Mouse (Mus musculus): ENCODE data around the gene Cxcr5. TPM values are rescaled to one million over a fixed set of nuclear protein-coding genes. Genes with fewer than 3 reads are reported as not detected.
"Not testable (repeated sequence)": the region's sequence is repeated elsewhere in the genome, so short reads cannot be mapped to it uniquely, and the experiment has no call there.

Gene Cxcr5
- total RNA-seq, 2 experiments from 2014 or later, result 1.8 to 6.2 TPM

DNA sequence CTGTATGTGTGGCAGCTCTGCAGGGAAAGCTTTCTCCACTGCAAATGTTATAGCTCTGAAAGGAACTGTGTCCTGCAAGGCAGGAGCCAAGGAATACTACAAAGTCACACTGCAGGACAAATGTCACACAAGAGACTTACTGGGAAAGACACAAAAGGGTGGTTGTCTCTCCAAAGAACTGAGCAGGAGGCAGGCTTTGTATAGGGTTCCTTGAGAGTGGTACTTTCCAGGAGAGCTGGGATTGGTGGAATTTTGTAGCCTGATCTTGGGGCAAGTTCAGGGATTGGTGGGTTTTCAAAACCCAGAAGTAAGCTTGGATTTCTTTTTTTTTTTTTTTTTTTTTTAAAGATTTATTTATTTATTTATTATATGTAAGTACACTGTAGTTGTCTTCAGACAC is 27.4 kb upstream of the Cxcr5 start:
- ATAC-seq (replicated peaks; ENCODE audit: low FRiP score, low TSS enrichment, poor library complexity, severe bottlenecking), result no peak

DNA sequence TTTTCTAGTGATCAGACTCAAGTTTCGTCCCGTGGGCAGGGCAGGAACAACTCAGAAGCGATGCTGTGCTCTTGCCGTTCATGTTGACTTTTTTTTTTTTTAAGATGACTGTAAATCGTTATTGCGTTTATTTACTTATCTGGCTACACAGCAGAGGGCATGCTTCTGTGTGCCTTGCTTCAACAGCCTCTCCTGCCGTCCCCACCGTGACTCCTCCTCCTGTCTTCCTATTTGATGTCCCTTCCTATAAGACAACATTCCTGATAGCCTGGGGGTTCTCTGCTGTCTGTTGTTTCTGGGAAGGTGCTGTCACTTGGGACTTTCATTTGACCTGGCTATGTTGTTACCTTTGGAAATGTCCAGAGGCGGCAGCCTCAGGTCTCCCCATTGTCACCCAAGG is 26.9 kb upstream of the Cxcr5 start:
- ATAC-seq (replicated peaks; ENCODE audit: low FRiP score, low TSS enrichment, poor library complexity, severe bottlenecking), result no peak

DNA sequence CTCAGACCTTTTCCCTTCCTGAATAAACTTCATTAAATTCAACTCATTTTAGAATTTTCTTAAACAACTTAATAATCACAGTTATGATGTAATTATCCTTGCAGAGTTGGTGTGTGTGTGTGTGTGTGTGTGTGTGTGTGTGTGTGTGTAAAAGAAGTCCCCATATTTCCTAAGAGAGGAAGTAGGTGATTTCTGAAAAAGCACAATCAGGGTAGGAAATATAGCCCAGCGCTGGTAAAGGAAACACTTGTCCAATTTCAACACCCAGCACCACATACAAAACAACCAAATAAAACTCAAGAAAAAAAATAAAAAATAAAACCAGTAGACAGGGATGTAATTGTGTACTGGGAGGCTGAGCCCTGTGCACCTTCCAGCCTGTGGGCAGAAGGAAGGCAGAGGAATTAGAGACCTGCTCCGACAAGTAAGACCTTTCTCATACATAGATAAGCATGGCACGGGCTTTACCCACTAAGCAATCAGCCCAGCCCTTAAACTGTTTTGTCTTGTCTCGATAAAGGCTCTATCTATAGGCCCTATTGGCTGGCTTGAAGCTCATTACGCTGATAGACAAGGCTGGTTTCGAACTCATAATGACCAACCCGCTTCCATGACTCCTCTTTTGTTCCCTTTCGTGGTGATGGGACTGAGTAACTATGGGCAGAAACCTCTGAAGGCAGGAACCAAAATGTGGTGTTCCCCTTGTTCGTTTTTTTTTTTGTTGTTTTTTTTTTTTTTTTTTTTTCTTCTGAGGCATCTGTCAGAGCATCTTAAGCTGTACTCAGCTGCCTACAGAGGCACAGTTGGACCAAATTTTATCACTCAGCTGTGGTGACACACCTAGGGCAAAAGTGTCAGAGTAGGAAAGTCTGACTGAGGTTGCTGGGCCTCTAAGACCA is 25.8 kb upstream of the Cxcr5 start:
- ATAC-seq (replicated peaks; ENCODE audit: low FRiP score, low TSS enrichment, poor library complexity, severe bottlenecking), result peak; percentile 73

DNA sequence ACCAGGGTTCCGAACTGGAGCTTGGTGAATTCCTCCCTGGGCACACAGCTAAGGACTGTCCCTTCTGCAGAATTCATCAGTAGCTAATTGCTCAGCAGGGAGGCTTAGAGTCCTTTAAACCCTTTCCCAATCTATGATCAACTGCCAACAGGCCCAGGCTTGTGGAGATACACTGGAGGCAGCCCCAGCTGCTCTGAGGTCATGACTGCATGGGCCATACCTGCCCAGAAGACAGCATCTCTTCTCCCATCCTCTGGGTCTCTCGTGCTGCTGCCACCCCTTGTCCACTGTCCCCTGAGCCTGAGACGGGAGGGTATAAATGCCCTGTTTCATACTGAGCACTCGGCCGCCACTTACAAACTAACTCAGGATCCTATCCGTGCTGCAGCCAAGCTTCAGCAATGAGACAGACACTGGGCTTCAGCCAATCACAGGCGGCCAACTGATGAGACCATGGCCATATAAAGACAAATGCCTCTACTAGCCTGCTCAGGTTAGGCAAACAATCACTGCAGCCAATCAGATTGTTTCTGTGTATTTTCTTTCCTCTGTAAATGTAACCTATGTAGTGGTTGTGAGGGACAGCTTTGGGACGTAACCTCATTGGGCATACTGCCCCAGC is 25.1 kb upstream of the Cxcr5 start:
- no peak for ATAC-seq (replicated peaks; ENCODE audit: low FRiP score, low TSS enrichment, poor library complexity, severe bottlenecking)

DNA sequence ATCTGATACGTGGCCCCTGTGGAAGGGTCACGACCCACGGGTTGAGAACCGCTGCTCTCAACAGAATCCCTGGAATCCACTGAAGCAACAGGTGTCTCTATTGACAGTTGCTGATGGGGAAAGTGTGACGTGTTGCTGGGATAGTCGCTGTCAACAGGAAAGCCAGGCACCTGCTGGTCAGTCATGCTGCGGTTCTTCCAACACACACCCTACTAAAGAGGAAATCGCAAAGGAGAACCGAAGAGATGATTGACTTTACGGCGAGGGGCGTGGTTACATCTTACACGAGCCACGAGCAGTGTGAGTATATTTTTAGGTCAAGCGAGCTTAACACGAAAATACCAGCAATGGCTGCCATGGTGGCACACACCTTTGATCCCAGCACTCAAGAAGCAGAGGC is 20.7 kb upstream of the Cxcr5 start:
- ATAC-seq (replicated peaks; ENCODE audit: low FRiP score, low TSS enrichment, poor library complexity, severe bottlenecking), result no peak

DNA sequence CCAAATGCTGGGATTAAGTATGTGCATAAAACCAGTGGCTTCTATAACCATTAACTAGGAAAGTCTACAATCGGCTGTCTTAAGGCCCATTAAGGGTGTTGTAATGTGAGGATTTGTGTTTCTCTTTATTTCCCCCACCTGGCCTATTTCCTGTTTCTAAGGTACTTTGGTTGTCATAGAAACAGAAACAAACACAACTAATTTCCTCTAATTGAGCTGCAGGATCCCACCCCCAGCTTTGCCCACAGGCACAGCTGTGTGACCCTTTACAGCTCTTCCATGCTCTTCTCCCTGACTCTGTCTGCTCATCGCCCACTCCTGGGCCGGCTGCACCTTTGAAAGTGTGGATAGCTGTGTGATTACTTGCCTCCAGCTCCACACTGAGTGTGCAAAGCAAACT is 19.7 kb upstream of the Cxcr5 start:
- no peak for ATAC-seq (replicated peaks; ENCODE audit: low FRiP score, low TSS enrichment, poor library complexity, severe bottlenecking)

DNA sequence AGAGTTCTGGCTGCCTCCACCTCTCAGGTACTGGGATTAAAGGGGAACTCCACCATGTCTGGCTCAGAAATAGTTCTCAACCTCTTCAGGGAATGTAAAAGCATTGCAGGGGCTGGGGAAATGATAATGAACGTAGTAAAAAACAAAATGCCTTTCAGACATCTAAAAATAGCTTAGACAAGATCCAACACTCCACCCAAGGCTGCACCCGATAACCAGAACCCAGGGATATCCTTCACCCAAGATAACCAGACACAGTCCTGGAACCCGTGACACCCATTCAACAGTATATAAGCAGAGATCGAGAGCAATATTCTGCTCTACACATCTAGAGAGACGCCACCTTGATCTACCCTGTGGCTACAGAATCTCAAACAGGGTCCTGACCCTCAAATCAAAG is 18.4 kb upstream of the Cxcr5 start:
- peak; percentile 93 for ATAC-seq (replicated peaks; ENCODE audit: low FRiP score, low TSS enrichment, poor library complexity, severe bottlenecking)

DNA sequence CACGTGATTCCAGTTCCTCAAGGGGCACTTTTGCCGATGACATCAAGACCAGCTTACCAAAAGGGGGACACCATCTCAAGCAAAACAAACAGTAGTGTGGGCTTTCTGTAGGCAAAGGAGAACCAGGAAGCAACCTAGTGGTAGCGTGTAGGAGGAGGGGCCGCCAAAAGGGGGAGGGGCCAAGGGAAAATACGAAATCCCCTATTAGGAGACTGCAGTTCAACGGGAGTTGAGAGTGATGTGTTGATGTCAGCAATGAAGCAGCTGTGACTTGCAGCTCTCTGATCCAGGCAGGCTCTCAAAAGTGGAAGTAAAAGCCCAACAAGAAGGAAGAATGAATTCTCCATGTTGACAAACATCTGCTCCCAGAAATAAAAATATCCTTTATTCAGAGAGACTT is 17.7 kb upstream of the Cxcr5 start:
- ATAC-seq (replicated peaks; ENCODE audit: low FRiP score, low TSS enrichment, poor library complexity, severe bottlenecking), result peak; percentile 69

DNA sequence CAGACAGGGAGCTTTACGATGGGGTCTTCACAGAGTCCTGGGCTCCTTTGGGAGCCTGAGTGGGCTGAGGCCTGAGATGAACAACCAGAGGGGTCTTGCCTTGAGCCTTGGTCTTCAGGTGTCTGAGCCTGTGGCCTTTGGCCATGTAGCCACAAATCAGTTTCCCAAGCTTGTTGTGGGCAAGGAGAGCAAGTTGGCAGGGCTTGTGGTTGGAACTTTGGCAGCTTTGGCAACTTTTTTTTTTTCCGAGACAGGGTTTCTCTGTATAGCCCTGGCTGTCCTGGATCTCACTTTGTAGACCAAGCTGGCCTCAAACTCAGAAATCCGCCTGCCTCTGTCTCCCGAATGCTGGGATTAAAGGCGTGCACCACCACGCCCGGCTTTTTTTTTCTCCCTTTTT is 14.4 kb upstream of the Cxcr5 start:
- not testable (repeated sequence) for ATAC-seq (replicated peaks; ENCODE audit: low FRiP score, low TSS enrichment, poor library complexity, severe bottlenecking)

DNA sequence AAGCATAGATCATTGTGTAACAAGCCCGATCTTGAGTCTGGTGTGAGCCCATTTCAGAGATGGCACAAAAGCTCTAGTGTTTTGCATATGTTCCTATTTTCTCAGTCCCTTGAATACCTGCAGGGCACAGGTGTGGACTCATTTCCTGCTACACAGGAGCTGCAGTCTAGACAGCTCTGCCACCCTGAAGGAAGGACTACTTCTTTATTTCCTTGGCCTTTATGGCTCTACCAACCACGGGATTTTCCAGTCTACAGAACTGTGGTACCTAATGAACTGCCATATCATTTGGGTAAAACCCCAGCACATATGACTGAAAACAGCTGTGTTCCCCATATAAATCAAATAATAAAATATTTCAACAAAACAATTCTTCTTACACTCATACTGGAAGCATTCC is 13.4 kb upstream of the Cxcr5 start:
- no peak for ATAC-seq (replicated peaks; ENCODE audit: low FRiP score, low TSS enrichment, poor library complexity, severe bottlenecking)

DNA sequence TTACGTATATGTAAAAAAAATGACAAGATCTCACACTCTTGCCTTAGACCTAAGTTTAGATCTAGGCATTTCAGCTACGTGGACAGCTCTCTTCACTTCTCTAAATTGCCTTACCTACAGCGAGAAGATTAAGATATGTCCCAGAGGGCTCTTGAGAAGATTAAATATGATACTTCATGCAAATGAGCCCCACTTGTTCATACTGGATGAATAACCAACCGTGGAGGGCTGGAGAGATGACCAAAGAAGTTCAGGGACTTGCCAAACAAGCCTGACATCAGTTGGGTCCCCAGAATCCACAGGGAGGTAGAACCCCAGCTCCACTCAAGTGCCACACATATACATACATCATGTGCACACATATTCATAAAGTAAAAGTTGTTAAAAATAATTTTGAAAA is 11.6 kb upstream of the Cxcr5 start:
- ATAC-seq (replicated peaks; ENCODE audit: low FRiP score, low TSS enrichment, poor library complexity, severe bottlenecking), result no peak

DNA sequence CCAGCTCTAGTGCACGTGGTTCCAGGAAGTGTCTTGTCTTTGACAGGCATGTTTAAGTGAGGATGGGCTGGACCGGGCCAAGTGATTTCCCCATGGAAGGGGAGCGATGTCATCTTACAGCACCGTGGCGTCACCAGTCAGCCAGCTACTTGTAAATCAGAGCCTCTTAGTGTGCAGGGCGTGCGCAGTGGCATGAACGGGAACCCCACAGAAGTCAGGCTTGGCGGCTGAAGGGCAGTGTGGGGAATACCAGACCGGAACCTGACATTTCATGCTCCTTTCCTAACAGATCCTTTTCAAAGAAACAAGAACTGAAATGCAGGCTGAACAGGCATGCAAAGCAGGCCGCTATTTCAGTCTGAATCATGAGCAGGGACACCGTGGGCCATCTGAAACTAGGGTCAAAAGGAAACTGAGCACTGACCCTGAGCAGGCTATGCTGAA is 9.3 kb upstream of the Cxcr5 start:
- ATAC-seq (replicated peaks; ENCODE audit: low FRiP score, low TSS enrichment, poor library complexity, severe bottlenecking), result no peak

DNA sequence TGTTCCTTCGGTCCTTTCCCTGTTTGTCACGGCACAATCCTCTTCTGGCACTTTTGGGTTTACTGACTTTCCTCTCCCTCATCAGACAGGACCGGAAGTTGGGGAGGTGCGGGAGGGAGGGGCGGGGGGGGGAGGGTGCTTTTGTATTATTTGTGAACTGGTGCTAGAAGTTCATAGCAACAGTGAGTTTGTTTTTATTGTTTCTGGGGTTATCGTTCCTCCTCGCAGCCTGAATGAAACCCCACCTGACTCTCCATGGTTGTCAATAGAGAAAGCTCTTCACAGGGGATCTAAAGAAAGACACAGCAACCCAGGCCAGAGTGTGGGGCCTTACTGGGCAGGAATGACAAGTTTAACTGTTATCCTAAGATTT is 6.4 kb upstream of the Cxcr5 start:
- ATAC-seq (replicated peaks; ENCODE audit: low FRiP score, low TSS enrichment, poor library complexity, severe bottlenecking), result no peak

DNA sequence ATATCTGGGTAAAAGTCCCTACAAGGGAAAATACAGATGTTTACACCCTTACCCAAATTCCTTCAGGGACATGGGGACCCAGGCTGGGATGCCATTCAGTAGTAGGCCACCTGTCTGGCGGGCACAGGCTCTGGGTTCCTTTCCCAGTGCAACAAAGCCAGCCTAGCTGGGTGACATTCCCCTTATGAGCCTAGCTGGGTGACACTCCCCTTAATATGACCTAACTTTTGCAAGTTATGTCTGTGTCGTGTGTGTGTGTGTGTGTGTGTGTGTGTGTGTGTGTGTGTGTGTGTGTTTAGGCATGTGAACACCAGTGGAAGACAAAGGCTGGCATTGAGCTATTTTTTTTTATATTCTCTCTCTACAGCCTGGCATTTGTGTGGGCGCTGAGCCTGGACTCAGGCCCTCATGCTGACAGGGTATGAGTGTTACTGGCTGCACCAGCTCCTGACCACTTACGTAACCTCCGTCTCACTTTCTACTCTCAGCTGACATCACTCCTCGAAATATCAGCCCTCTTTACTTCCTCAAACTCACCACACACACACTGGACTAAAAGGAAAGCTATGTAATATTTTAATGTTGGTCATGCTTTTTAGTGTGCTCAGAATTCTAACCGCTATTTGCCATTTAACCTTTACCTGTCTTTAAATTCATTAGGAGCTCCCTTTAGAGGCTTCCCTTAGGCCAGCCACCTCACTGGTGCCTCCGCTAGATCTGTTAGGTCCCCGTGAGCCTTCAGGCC is 5.8 kb upstream of the Cxcr5 start:
- ATAC-seq (replicated peaks; ENCODE audit: low FRiP score, low TSS enrichment, poor library complexity, severe bottlenecking), result no peak

DNA sequence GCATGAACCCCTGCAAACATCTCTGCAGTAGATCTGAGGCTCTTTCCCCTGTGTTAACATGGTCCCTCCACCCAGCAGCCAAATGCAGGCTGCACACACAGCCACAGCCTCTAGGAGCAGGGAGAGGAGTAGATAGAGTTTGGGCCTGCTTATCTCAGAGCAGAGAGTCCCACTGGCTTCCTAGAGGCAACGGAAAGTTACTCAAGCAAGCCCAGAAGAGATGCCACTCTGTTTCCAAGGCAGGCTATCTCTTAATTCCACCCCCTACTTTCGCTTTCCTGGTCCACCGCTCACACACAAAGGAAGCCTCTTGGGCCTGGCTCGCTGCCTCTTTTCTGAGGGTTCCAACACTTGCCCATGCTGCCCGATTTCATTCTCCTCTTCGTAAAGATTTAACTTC is 3.7 kb upstream of the Cxcr5 start:
- peak; percentile 93 for ATAC-seq (replicated peaks; ENCODE audit: low FRiP score, low TSS enrichment, poor library complexity, severe bottlenecking)

DNA sequence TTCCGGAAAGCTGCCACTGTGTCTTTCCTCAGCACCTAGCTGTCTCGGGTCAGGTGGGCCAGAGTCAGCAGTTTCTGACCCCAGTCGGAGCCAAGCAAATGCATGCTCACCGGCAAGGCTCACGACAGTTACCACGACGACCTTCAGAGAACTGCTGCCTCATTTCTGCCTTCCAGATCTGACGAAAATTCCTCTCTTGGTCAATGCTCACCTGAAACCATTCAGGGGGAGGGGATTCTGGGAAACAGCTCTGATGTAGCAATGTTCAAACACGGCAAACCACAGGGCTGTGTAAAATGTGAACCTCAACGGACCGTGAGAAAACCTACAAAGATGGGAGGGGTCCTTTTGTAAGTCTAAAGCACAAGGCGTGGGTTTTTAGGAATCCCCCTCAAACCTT is 1.3 kb upstream of the Cxcr5 start:
- no peak for ATAC-seq (replicated peaks; ENCODE audit: low FRiP score, low TSS enrichment, poor library complexity, severe bottlenecking)

DNA sequence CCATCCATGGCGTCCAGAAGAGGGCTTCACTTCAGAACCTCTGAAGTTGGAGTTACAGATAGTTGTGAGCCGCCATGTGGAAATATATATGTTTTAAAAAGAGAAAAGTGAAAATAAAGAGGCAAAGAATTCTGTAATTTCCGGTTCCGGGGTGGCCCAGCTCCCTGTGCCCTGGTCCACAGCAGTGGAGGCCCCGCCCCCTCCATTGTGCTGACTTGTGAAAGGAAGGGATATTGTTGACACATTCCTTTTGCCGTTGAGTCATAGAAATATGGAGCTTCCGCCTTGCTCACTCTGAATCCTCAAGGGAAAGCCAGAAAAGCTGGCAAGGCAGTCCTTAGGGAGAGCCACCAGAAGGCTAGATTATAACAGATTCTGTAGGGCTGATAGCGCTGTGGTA is 9.5 kb downstream of the Cxcr5 start:
- no peak for ATAC-seq (replicated peaks; ENCODE audit: low FRiP score, low TSS enrichment, poor library complexity, severe bottlenecking)

DNA sequence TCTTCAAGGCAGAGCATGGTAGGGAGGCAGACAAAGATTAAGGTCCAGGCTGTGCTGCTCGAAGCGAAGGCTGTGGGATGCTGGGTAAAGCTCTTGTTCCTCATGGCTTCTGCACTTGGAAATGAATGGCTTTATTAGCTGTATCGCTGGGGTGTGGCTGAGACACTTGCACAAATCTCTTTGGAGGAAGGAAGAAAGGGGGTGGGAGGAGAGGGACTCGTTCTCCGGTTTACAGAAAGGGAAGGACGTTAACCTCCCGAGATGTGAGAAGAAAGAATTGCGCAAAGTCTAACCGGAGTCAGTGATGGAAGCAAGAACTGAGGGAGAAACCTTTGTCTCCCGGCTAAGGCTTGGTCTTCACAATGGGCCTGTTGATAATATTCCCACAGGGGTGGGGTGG is 10.5 kb downstream of the Cxcr5 start:
- ATAC-seq (replicated peaks; ENCODE audit: low FRiP score, low TSS enrichment, poor library complexity, severe bottlenecking), result no peak

DNA sequence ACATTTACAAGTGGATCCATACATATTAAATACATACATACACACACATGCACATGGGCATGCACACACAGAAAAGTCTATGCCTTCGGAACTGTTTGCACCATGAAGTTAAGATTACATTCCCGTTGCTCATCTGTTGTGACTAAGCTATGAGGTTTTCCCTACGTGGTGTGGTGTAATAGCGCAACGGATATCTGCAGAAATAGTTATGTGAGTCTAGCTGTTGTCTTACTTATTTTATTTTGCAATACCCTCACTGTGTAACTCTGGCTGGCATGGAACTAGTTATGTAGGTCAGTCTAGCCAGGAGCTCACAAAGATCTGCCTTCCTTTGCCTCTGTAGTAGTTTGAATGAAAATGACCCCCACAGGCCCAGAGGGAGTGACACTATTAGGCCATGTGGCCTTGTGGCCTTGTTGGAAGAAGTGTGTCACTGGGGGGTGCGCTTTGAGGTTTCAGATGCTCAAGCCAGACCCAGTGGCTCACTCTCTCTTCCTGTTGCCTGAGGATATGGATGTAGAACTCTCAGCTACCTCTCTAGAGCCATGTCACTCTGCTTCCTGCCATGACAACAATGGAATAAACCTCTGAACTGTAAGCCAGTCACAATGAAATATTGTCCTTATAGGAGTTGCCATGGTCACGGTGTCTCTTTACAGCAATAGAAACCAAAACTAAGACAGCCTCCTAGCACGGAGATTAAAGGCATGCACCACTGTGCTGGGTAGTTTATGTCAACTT is 13.1 kb downstream of the Cxcr5 start:
- ATAC-seq (replicated peaks; ENCODE audit: low FRiP score, low TSS enrichment, poor library complexity, severe bottlenecking), result no peak

DNA sequence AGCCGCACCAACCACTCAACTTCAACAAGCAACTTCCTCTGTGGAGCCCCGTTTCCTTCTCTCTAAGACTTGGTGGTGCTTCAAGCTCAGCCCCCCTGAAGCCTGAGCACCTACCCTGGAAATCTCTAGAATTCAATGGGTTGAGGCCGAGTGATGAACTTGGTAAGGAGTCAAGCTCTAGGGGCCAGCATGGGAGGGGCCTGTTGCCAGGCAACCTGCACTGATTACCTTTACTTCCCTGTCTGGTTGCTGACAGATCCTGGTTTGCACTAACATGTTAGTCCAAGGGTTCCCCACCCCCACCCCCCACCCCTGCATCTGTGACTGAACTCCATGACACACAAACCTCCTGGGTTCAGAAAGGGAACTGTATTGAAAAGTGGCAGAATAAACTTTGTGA is 16.7 kb downstream of the Cxcr5 start:
- no peak for ATAC-seq (replicated peaks; ENCODE audit: low FRiP score, low TSS enrichment, poor library complexity, severe bottlenecking)

Measured in megakaryocyte-erythroid progenitor cell, adult 5-6 weeks (primary cell).